Mouse (Mus musculus) liver, embryonic 11.5 days (tissue): ENCODE measurements around the gene Gm16181. TPM values are rescaled to one million over a fixed set of nuclear protein-coding genes. Genes with fewer than 3 reads are reported as not detected.

Experiments used
- ATAC-seq: fragments of 200-750 bp; cut with Nextera tagmentation; replicated peaks from 2 replicates; pipeline ENCODE4 v1.8.0; 2017; ENCODE audit warnings: moderate number of reproducible peaks, mild to moderate bottlenecking, moderate TSS enrichment, moderate library complexity; ENCODE audit not compliant: low FRiP score
- DNase-seq: peaks from one replicate; pipeline ENCODE4 v3.0.0-alpha.2; 2017; ENCODE audit warnings: low spot score
- H3K27ac ChIP-seq: fragments of 300-500 bp; sonication (generic); 2 replicates; pipeline ENCODE4 v1.5.1; 2014; ENCODE audit warnings: mild to moderate bottlenecking, low read depth, low read length, control low read depth
- H3K27me3 ChIP-seq: fragments of 300-500 bp; sonication (generic); replicated peaks from 2 replicates; pipeline ENCODE4 v1.6.1; 2014; ENCODE audit warnings: low read length, mixed read lengths; ENCODE audit not compliant: control insufficient read depth, insufficient read depth
- H3K36me3 ChIP-seq: fragments of 300-500 bp; sonication (generic); 2 replicates; pipeline ENCODE4 v1.6.1; 2014; ENCODE audit warnings: mild to moderate bottlenecking, low read length, moderate library complexity, mixed read lengths; ENCODE audit not compliant: control insufficient read depth, insufficient read depth
- H3K4me1 ChIP-seq: fragments of 300-500 bp; sonication (generic); replicated peaks from 2 replicates; pipeline ENCODE4 v1.6.1; 2014; ENCODE audit warnings: low read length, mixed read lengths; ENCODE audit not compliant: control insufficient read depth, insufficient read depth
- H3K4me2 ChIP-seq: fragments of 300-500 bp; sonication (generic); 2 replicates; pipeline ENCODE4 v1.6.1; 2014; ENCODE audit warnings: mild to moderate bottlenecking, control low read depth, moderate library complexity
- H3K4me3 ChIP-seq: fragments of 300-500 bp; sonication (generic); 2 replicates; pipeline ENCODE4 v1.5.1; 2014; ENCODE audit warnings: low read depth, low read length, control low read depth
- H3K9ac ChIP-seq: fragments of 300-500 bp; sonication (generic); 2 replicates; pipeline ENCODE4 v1.6.1; 2014; ENCODE audit warnings: low read depth, low read length, control low read depth
- H3K9me3 ChIP-seq: fragments of 300-500 bp; sonication (generic); 2 replicates; pipeline ENCODE4 v1.6.1; 2016; ENCODE audit warnings: low read length, inconsistent platforms, mixed read lengths; ENCODE audit not compliant: control insufficient read depth
- WGBS: fragments of 180-500 bp; shearing (Covaris S2); extraction: QIAGEN DNeasy Blood & Tissue Kit; methylation state at CpG from one replicate; pipeline ENCODE4 v1.1.7; 2014; 5-methylcytosine and 5-hydroxymethylcytosine counted together
- polyA plus RNA-seq: library from polyadenylated mRNA; unstranded; fragments of >200 nt; fragmentation: Nextera tagmentation; extraction: Ambion mirVana; gene quantifications from 2 replicates; pipeline ENCODE4 v1.2.1, GENCODE M21; 2014

Gene Gm16181
- polyA plus RNA-seq, 1 experiment from 2014 or later = not detected

GRCm38 (mm10) chr17:35185639-35186611 lies 34.7 kb upstream of the Gm16181 start:
- Histone ChIP-seq H3K4me1 (peaks cover 14% of the 10 kb centered on the region), H3K27me3 (no peaks in the 10 kb centered on the region), H3K36me3 (no peaks in the 10 kb centered on the region), H3K27ac (peak overlapping the region; percentile 81), H3K9ac (peak overlapping the region; percentile 60), H3K4me2 (peak overlapping the region; percentile 67), H3K4me3 (peak overlapping the region; percentile 58), H3K9me3 (no peaks in the 10 kb centered on the region)
- WGBS = under 1% methylated on average over 18 of the region's 18 CpGs
- ATAC-seq (peak; percentile 67; the same call in 1 of the 2 replicates), DNase-seq (peak; percentile 75)

GRCm38 (mm10) chr17:35186681-35187080 lies 34.0 kb upstream of the Gm16181 start:
- ATAC-seq = no peak; the same call in 1 of the 2 replicates

GRCm38 (mm10) chr17:35187345-35187744 lies 33.3 kb upstream of the Gm16181 start:
- DNase-seq = no peak
- no peak for ATAC-seq
- Histone ChIP-seq H3K9me3 (no peaks in the 10 kb centered on the region), H3K4me1 (peaks cover 14% of the 10 kb centered on the region), H3K27ac (peak overlapping the region; percentile 81; the same call in 1 of the 2 replicates), H3K36me3 (no peaks in the 10 kb centered on the region), H3K4me2 (peak overlapping the region; percentile 67; the same call in 1 of the 2 replicates), H3K9ac (no peak overlapping the region), H3K27me3 (no peaks in the 10 kb centered on the region), H3K4me3 (peak overlapping the region; percentile 5; the same call in 1 of the 2 replicates)
- 67% methylated on average over 4 of the region's 4 CpGs for WGBS

More at GRCm38 (mm10) chr17:35186681-35187080, 34.0 kb upstream of the Gm16181 start:
- Histone ChIP-seq H3K36me3 (no peaks in the 10 kb centered on the region), H3K27me3 (no peaks in the 10 kb centered on the region), H3K27ac (peak overlapping the region; percentile 81), H3K4me1 (peaks cover 14% of the 10 kb centered on the region), H3K9me3 (no peaks in the 10 kb centered on the region), H3K4me3 (peak overlapping the region; percentile 58), H3K4me2 (peak overlapping the region; percentile 67), H3K9ac (peak overlapping the region; percentile 60)
- WGBS = 3% methylated on average over 4 of the region's 4 CpGs
- DNase-seq = no peak

GRCm38 (mm10) chr17:35187959-35188610 lies 32.5 kb upstream of the Gm16181 start, which contains the start of gene Lst1:
Gene Lst1, minus strand, starts transcription at chr17:35188439.
- peaks cover 14% of the 10 kb centered on the region for H3K4me1 ChIP-seq
- H3K4me3 ChIP-seq = peak within 1 kb of the TSS; percentile 5; the same call in 1 of the 2 replicates
- ATAC-seq = no peak
- WGBS = 50% methylated on average over 7 of the region's 7 CpGs
- no peaks in the 10 kb centered on the region for H3K9me3 ChIP-seq
- peak within 1 kb of the TSS; percentile 67 for H3K4me2 ChIP-seq
- DNase-seq = no peak
- H3K36me3 ChIP-seq = no peaks in the 10 kb centered on the region
- H3K27me3 ChIP-seq = no peaks in the 10 kb centered on the region
- 0 out of 2 replicates have a peak within 1 kb of the TSS, but pooled peaks have one; percentile 30 for H3K9ac ChIP-seq
- peak within 1 kb of the TSS; percentile 81 for H3K27ac ChIP-seq

GRCm38 (mm10) chr17:35189186-35189585 lies 31.4 kb upstream of the Gm16181 start:
- Histone ChIP-seq H3K36me3 (no peaks in the 10 kb centered on the region), H3K4me1 (peaks cover 19% of the 10 kb centered on the region), H3K4me2 (peak overlapping the region; percentile 39), H3K9me3 (no peaks in the 10 kb centered on the region), H3K27me3 (peaks cover under 1% of the 10 kb centered on the region; the same call in 1 of the 2 replicates), H3K4me3 (no peak overlapping the region), H3K9ac (0 out of 2 replicates have a peak overlapping the region, but pooled peaks have one; percentile 30), H3K27ac (peak overlapping the region; percentile 68; the same call in 1 of the 2 replicates)
- WGBS = 50% methylated on average over 1 of the region's 1 CpGs
- DNase-seq (no peak), ATAC-seq (no peak)

GRCm38 (mm10) chr17:35190096-35190495 lies 30.5 kb upstream of the Gm16181 start:
- H3K27ac ChIP-seq = peak overlapping the region; percentile 68; the same call in 1 of the 2 replicates
- H3K4me2 ChIP-seq = peak overlapping the region; percentile 39
- H3K4me3 ChIP-seq = peak overlapping the region; percentile 5; the same call in 1 of the 2 replicates
- no peak for ATAC-seq
- DNase-seq = no peak
- WGBS = 38% methylated on average over 4 of the region's 4 CpGs
- peak overlapping the region; percentile 14; the same call in 1 of the 2 replicates for H3K9ac ChIP-seq
- H3K4me1 ChIP-seq = peaks cover 28% of the 10 kb centered on the region
- no peaks in the 10 kb centered on the region for H3K9me3 ChIP-seq
- H3K36me3 ChIP-seq = no peaks in the 10 kb centered on the region
- peaks cover 10% of the 10 kb centered on the region for H3K27me3 ChIP-seq

- 56% methylated on average over 2 of the region's 2 CpGs for WGBS
- Histone ChIP-seq H3K9ac (no peak overlapping the region), H3K4me2 (no peak overlapping the region), H3K36me3 (no peaks in the 10 kb centered on the region), H3K4me1 (peaks cover 22% of the 10 kb centered on the region), H3K27ac (no peak overlapping the region), H3K9me3 (no peaks in the 10 kb centered on the region), H3K4me3 (no peak overlapping the region), H3K27me3 (peaks cover 18% of the 10 kb centered on the region)
- ATAC-seq (no peak), DNase-seq (no peak)
Observed at GRCm38 (mm10) chr17:35191723-35192122, 28.9 kb upstream of the Gm16181 start.

GRCm38 (mm10) chr17:35192924-35193323 lies 27.7 kb upstream of the Gm16181 start:
- Histone ChIP-seq H3K36me3 (no peaks in the 10 kb centered on the region), H3K9ac (no peak overlapping the region), H3K9me3 (no peaks in the 10 kb centered on the region), H3K4me2 (no peak overlapping the region), H3K4me3 (no peak overlapping the region), H3K27me3 (peaks cover 18% of the 10 kb centered on the region), H3K4me1 (peaks cover 22% of the 10 kb centered on the region), H3K27ac (no peak overlapping the region)
- DNase-seq (no peak), ATAC-seq (no peak)
- WGBS = 68% methylated on average over 5 of the region's 5 CpGs
